Mouse (Mus musculus) liver, embryonic 14.5 days (tissue): ENCODE data around the gene Slc8b1. TPM values are rescaled to one million over a fixed set of nuclear protein-coding genes. Genes with fewer than 3 reads are reported as not detected.

Source experiments
- ATAC-seq: fragments of 200-750 bp; cut with Nextera tagmentation; 2 replicates; pipeline ENCODE4 v1.8.0; 2017; ENCODE audit warnings: moderate number of reproducible peaks, mild to moderate bottlenecking, moderate library complexity; ENCODE audit not compliant: insufficient read depth
- DNase-seq, 3 experiments: peaks; one replicate each; pipeline ENCODE4 v3.0.0-alpha.2; 2012 to 2013; ENCODE audit warnings: low read depth in 3 of 3, low spot score in 3 of 3
- H3K27ac ChIP-seq: fragments of 300-500 bp; sonication (generic); 2 replicates; pipeline ENCODE4 v1.5.1; 2014; ENCODE audit warnings: moderate library complexity, mild to moderate bottlenecking, control low read depth, inconsistent platforms
- H3K27me3 ChIP-seq: fragments of 300-500 bp; sonication (generic); 2 replicates; pipeline ENCODE4 v1.6.1; 2014; ENCODE audit warnings: mild to moderate bottlenecking, low read length, moderate library complexity; ENCODE audit not compliant: control insufficient read depth, insufficient read depth
- H3K36me3 ChIP-seq: fragments of 300-500 bp; sonication (generic); replicated peaks from 2 replicates; pipeline ENCODE4 v1.6.1; 2014; ENCODE audit warnings: low read depth; ENCODE audit not compliant: control insufficient read depth, insufficient read depth
- H3K4me1 ChIP-seq, 2 experiments: fragments of 200-500 bp in 1 of 2; fragments of 300-500 bp in 1 of 2; sonication (generic) in 1 of 2; replicated peaks; 2 replicates each; pipeline ENCODE4 v1.6.1; 2012 to 2014; ENCODE audit warnings: antibody characterized with exemption in 1 of 2, inconsistent platforms in 1 of 2, low read length in 1 of 2; ENCODE audit not compliant: control insufficient read depth in 2 of 2, insufficient read depth in 2 of 2
- H3K4me2 ChIP-seq: fragments of 300-500 bp; sonication (generic); 2 replicates; pipeline ENCODE4 v1.6.1; 2014; ENCODE audit warnings: low read depth, mild to moderate bottlenecking, control low read depth, moderate library complexity
- H3K4me3 ChIP-seq, 2 experiments: fragments of 200-500 bp in 1 of 2; fragments of 300-500 bp in 1 of 2; sonication (generic) in 1 of 2; 2 replicates each; pipeline ENCODE4 v1.5.1; 2012 to 2014; ENCODE audit warnings: low read depth in 2 of 2, low read length in 2 of 2, mild to moderate bottlenecking in 2 of 2, control low read depth in 1 of 2, inconsistent platforms in 1 of 2, moderate library complexity in 1 of 2; ENCODE audit not compliant: insufficient read depth in 1 of 2
- H3K9ac ChIP-seq: fragments of 300-500 bp; sonication (generic); replicated peaks from 2 replicates; pipeline ENCODE4 v1.6.1; 2014; ENCODE audit warnings: mild to moderate bottlenecking, control low read depth, moderate library complexity
- H3K9me3 ChIP-seq: fragments of 300-500 bp; sonication (generic); 2 replicates; pipeline ENCODE4 v1.6.1; 2016; ENCODE audit warnings: low read length, mixed read lengths; ENCODE audit not compliant: control insufficient read depth
- CTCF ChIP-seq: IDR thresholded peaks from 2 replicates; pipeline ENCODE4 v1.5.1; 2016; ENCODE audit warnings: antibody characterized with exemption, low read depth, control low read depth
- EP300 ChIP-seq: IDR thresholded peaks from 2 replicates; pipeline ENCODE4 v1.6.1; 2016; ENCODE audit warnings: antibody characterized with exemption, low read depth
- WGBS: fragments of 180-500 bp; shearing (Covaris S2); extraction: QIAGEN DNeasy Blood & Tissue Kit; methylation state at CpG from one replicate; pipeline ENCODE4 v1.1.7; 2014; ENCODE audit not compliant: insufficient replicate concordance; 5-methylcytosine and 5-hydroxymethylcytosine counted together
- polyA plus RNA-seq, 2 experiments: library from polyadenylated mRNA; depleted of rRNA in 1 of 2; stranded (reverse) in 1 of 2; unstranded in 1 of 2; fragments of >200 nt; fragmentation: Nextera tagmentation in 1 of 2; extraction: Ambion mirVana in 1 of 2; gene quantifications; 2 replicates each; pipeline versions ENCODE4 v1.2.1 to v1.2.3; 2012 to 2014

Slc8b1 gene
- polyA plus RNA-seq, 2 experiments = 1.4 to 5.2 TPM

GRCm38 (mm10) chr5:120517552-120517951 lies 6.6 kb downstream of the Slc8b1 start:
- H3K4me3 ChIP-seq = no peak overlapping the region
- ATAC-seq = no peak
- peaks cover 0 to 2% of the 10 kb centered on the region in 2 experiments; a peak in 1 of 4 replicates for H3K4me1 ChIP-seq
- TF ChIP-seq EP300 (no peak), CTCF (no peak)
- 56% methylated on average over 9 of the region's 9 CpGs for WGBS
- no peak overlapping the region for H3K4me2 ChIP-seq
- peak in 1 of 3 experiments; percentile 17 for DNase-seq
- H3K9me3 ChIP-seq = no peaks in the 10 kb centered on the region
- H3K27me3 ChIP-seq = no peaks in the 10 kb centered on the region
- H3K27ac ChIP-seq = no peak overlapping the region
- no peak overlapping the region for H3K9ac ChIP-seq
- H3K36me3 ChIP-seq = no peaks in the 10 kb centered on the region

DNA sequence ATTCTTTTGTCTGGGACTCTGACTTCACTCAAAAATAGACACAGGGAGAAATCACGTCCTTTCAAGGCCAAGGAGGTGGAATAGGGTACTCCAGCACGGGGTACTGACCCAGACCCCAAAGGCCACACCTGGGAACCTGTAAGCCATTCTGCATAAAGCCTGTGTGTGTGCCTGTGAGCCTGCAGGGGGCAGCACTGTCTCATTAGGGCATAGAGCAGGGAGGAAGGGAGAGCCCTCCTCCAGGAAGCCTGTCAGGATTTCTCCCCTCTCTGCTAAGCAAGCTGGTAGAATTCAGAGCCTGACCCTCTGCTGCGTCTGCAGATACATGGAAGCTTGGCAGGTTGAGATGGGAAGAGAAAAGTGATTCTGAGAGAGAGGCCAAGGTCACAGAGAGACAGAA lies 11.7 kb downstream of the Slc8b1 start:
- no peak overlapping the region for H3K4me2 ChIP-seq
- H3K9ac ChIP-seq = no peak overlapping the region
- TF ChIP-seq EP300 (no peak), CTCF (peak; percentile 84)
- H3K27me3 ChIP-seq = no peaks in the 10 kb centered on the region
- H3K9me3 ChIP-seq = no peaks in the 10 kb centered on the region
- ATAC-seq (no peak), DNase-seq (peak in 2 of 3 experiments; percentile 22 to 30)
- 71% methylated on average over 3 of the region's 3 CpGs for WGBS
- peaks cover 6% of the 10 kb centered on the region in 2 experiments for H3K4me1 ChIP-seq
- H3K27ac ChIP-seq = no peak overlapping the region
- no peaks in the 10 kb centered on the region for H3K36me3 ChIP-seq
- H3K4me3 ChIP-seq = no peak overlapping the region

GRCm38 (mm10) chr5:120524736-120525135 lies 13.8 kb downstream of the Slc8b1 start:
- no peak for TF ChIP-seq EP300
- no peak for TF ChIP-seq CTCF
- Histone ChIP-seq H3K36me3 (no peaks in the 10 kb centered on the region), H3K9ac (no peak overlapping the region), H3K4me1 (peaks cover 6% of the 10 kb centered on the region in 2 experiments), H3K9me3 (no peaks in the 10 kb centered on the region), H3K27me3 (no peaks in the 10 kb centered on the region), H3K4me3 (no peak overlapping the region), H3K4me2 (no peak overlapping the region), H3K27ac (no peak overlapping the region)
- ATAC-seq = peak; percentile 65
- peak in 1 of 3 experiments; percentile 46 for DNase-seq
- 81% methylated on average over 2 of the region's 2 CpGs for WGBS

- no peak for TF ChIP-seq EP300
- TF ChIP-seq CTCF = peak; percentile 78
These were observed 14.8 kb downstream of the Slc8b1 start for GRCm38 (mm10) chr5:120525737-120526136.

GRCm38 (mm10) chr5:120526311-120526710 lies 15.3 kb downstream of the Slc8b1 start:
- Histone ChIP-seq H3K9ac (no peak overlapping the region), H3K36me3 (no peaks in the 10 kb centered on the region), H3K27ac (no peak overlapping the region), H3K4me1 (peaks cover 6% of the 10 kb centered on the region in 2 experiments), H3K4me2 (no peak overlapping the region), H3K9me3 (no peaks in the 10 kb centered on the region), H3K27me3 (no peaks in the 10 kb centered on the region), H3K4me3 (no peak overlapping the region)
- ATAC-seq (no peak), DNase-seq (no peak)
- 67% methylated on average over 11 of the region's 11 CpGs for WGBS
- no peak for TF ChIP-seq EP300
- TF ChIP-seq CTCF = no peak

More at GRCm38 (mm10) chr5:120525737-120526136, 14.8 kb downstream of the Slc8b1 start:
- ATAC-seq (peak; percentile 22; the same call in 1 of the 2 replicates), DNase-seq (peak in 1 of 3 experiments; percentile 19)
- Histone ChIP-seq H3K9ac (no peak overlapping the region), H3K36me3 (no peaks in the 10 kb centered on the region), H3K4me2 (no peak overlapping the region), H3K9me3 (no peaks in the 10 kb centered on the region), H3K4me3 (no peak overlapping the region), H3K27me3 (no peaks in the 10 kb centered on the region), H3K4me1 (peaks cover 6% of the 10 kb centered on the region in 2 experiments), H3K27ac (no peak overlapping the region)
- WGBS = 33% methylated on average over 5 of the region's 5 CpGs
